Mouse (Mus musculus) stomach, embryonic 16.5 days (tissue): ENCODE measurements around the gene Cxcr4. TPM values are rescaled to one million over a fixed set of nuclear protein-coding genes. Genes with fewer than 3 reads are reported as not detected.
A peak's percentile ranks its signal among the peaks of the same experiment; 100 is the strongest.

Experiments
- ATAC-seq: fragments of 200-750 bp; cut with Nextera tagmentation; 2 replicates; pipeline ENCODE4 v1.8.0; 2017; ENCODE audit warnings: moderate number of reproducible peaks, moderate TSS enrichment; ENCODE audit not compliant: insufficient read depth, low FRiP score
- H3K27ac ChIP-seq: fragments of 300-500 bp; sonication (generic); 2 replicates; pipeline ENCODE4 v1.5.1; 2014; ENCODE audit warnings: low read length
- H3K27me3 ChIP-seq: fragments of 300-500 bp; sonication (generic); 2 replicates; pipeline ENCODE4 v1.6.1; 2014; ENCODE audit warnings: low read length, control low read depth, mixed read lengths; ENCODE audit not compliant: control insufficient read depth, insufficient read depth
- H3K36me3 ChIP-seq: fragments of 300-500 bp; sonication (generic); 2 replicates; pipeline ENCODE4 v1.6.1; 2014; ENCODE audit warnings: low read length; ENCODE audit not compliant: control insufficient read depth, insufficient read depth
- H3K4me1 ChIP-seq: fragments of 300-500 bp; sonication (generic); 2 replicates; pipeline ENCODE4 v1.6.1; 2014; ENCODE audit warnings: low read length, control low read depth, mixed read lengths; ENCODE audit not compliant: control insufficient read depth, insufficient read depth
- H3K4me2 ChIP-seq: fragments of 300-500 bp; sonication (generic); 2 replicates; pipeline ENCODE4 v1.6.1; 2014; ENCODE audit warnings: low read depth, low read length, mixed read lengths
- H3K4me3 ChIP-seq: fragments of 300-500 bp; sonication (generic); replicated peaks from 2 replicates; pipeline ENCODE4 v1.5.1; 2014; ENCODE audit warnings: mild to moderate bottlenecking, low read length
- H3K9ac ChIP-seq: fragments of 300-500 bp; sonication (generic); 2 replicates; pipeline ENCODE4 v1.6.1; 2014; ENCODE audit warnings: low read length
- H3K9me3 ChIP-seq: fragments of 300-500 bp; sonication (generic); replicated peaks from 2 replicates; pipeline ENCODE4 v1.6.1; 2016; ENCODE audit warnings: low read length, control low read depth; ENCODE audit not compliant: control insufficient read depth
- WGBS: fragments of 180-500 bp; shearing (Covaris S2); extraction: QIAGEN DNeasy Blood & Tissue Kit; methylation state at CpG from one replicate; pipeline ENCODE4 v1.1.7; 2014; 5-methylcytosine and 5-hydroxymethylcytosine counted together
- polyA plus RNA-seq: library from polyadenylated mRNA; unstranded; fragments of >200 nt; fragmentation: Nextera tagmentation; extraction: Ambion mirVana; gene quantifications from 2 replicates; pipeline ENCODE4 v1.2.1, GENCODE M21; 2015

Gene Cxcr4
- polyA plus RNA-seq, 1 experiment from 2014 or later = 7.6 TPM

DNA sequence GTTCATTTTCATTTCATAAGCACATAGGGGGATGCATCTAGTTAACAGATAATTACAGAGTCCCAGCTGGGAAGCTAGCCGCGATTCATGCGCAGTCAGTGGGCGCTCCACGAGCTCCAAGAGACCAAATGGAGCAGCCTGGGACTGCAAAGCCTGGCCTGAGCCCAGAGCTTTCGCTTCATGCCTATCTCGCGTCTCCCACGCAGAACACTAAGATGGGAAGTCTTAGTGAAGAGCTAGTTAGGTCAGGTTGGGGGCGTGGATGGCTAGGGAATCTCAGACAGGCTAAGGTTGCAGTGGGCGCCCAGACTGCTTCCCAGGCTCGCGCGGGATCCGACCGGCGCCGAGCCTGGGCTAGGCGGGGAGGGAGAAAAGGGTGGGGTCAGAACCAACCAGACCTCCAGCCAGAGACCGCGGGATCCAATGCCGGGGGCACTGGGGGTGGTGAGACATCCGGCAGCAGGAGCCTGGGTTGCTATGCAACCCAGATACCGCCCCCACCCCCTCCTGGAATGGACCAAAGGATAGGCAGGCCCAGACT is 938 bp upstream of the Cxcr4 start:
- ATAC-seq = peak; percentile 62
- Histone ChIP-seq H3K9ac (peak overlapping the region; percentile 69), H3K27me3 (no peaks in the 10 kb centered on the region), H3K4me3 (peak overlapping the region; percentile 68), H3K4me1 (peaks cover 36% of the 10 kb centered on the region), H3K27ac (peak overlapping the region; percentile 76), H3K36me3 (peaks cover 8% of the 10 kb centered on the region; the same call in 1 of the 2 replicates), H3K4me2 (peak overlapping the region; percentile 94), H3K9me3 (no peaks in the 10 kb centered on the region)
- WGBS = 1% methylated on average over 24 of the region's 24 CpGs

DNA sequence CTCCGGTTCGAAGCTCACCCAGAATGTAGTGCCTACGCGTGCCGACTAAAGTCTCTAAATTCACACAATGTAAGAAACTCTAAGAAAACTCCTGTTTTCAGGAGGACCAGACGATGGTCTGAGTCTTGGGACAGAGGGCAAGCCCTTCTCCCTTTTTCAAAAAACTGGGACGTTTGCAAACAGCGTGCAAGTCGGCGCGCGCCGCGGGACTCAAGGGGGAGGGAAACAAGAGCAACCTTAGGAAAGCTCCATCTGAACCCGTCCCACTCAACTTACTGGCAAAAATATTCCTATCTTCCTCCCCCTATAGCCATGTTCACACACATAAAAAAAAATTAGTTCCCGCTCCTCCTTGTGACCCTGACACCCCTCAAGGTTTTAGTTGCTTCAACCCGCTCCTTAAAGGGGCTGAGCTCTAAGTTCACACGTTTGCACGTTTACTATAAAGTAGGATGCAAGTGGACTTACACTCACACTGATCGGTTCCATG is 327 bp downstream of the Cxcr4 start:
- ATAC-seq = 0 out of 2 replicates have a peak, but pooled peaks have one; percentile 4
- Histone ChIP-seq H3K27me3 (no peaks in the 10 kb centered on the region), H3K9me3 (no peaks in the 10 kb centered on the region), H3K9ac (peak overlapping the region; percentile 75), H3K4me2 (peak overlapping the region; percentile 94), H3K4me1 (peaks cover 36% of the 10 kb centered on the region), H3K27ac (peak overlapping the region; percentile 62), H3K4me3 (peak overlapping the region; percentile 68), H3K36me3 (peaks cover 8% of the 10 kb centered on the region; the same call in 1 of the 2 replicates)
- 0% methylated on average over 20 of the region's 20 CpGs for WGBS

DNA sequence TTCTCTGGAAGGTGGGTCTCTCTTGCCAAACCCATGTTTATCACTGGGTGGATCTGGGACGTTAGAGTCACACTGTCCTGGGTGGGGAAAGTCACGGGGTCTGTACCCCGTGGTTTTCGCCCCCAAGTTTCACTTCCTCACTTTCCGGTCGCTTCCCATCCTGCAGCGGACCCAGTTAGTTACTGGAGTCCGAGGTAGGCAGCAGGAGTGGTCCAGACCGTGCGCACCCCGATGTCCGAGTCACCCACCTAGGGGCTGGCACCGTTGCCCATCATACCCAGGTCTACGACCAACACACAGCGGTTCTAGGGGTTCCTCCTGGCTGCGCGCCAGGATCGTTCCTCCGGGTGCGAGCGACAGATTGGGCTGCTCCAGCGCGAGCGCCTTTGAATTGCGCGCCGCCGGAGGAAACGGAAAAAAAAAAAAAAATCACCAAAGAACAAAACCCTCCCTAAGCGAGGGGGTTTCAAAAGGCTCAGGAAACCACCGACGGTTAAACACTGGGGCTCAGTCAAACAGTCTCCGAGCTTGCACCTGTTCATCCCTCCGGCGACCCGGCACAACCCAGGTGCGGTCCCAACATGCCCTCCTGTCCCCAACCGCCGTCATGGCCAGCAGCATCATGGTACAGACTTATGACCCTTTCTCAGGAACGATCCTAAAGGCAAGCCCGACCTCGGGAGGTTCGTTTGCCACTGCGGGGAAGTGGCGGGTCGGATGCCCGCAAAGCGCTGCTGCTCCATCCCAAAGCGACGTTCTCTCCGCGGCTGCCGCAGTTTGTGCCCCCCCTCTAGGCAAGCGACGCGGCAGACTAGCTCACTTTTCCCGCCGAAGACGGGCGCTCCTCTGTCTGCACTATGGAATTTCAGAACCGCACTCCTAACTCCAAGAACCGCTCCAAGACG is 1.0 kb downstream of the Cxcr4 start:
- peak overlapping the region; percentile 75 for H3K9ac ChIP-seq
- peak overlapping the region; percentile 62 for H3K27ac ChIP-seq
- H3K4me3 ChIP-seq = peak overlapping the region; percentile 68
- no peaks in the 10 kb centered on the region for H3K27me3 ChIP-seq
- H3K9me3 ChIP-seq = no peaks in the 10 kb centered on the region
- H3K36me3 ChIP-seq = peaks cover 8% of the 10 kb centered on the region; the same call in 1 of the 2 replicates
- ATAC-seq = no peak
- H3K4me1 ChIP-seq = peaks cover 37% of the 10 kb centered on the region
- WGBS = under 1% methylated on average over 63 of the region's 63 CpGs
- peak overlapping the region; percentile 94 for H3K4me2 ChIP-seq

DNA sequence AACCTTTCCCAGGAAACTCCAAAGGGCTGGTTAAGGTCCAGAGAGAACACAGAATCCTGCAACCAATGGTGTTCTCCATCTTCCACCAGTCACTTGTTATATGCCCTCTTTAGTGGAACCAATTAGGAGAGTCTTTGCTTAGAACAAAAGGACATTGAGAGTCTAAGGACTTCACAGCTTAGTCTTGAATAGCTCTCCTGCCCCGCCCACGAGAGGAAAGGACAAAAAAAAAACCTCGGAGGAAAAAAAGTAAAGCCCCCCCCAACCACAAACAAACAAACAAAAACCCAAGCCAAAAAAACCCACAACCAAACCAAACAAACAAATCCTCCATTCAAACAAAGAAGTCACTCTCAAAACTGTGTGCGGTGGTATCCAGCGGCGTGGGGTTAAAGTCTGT is 2.1 kb downstream of the Cxcr4 start:
- Histone ChIP-seq H3K9me3 (no peaks in the 10 kb centered on the region), H3K36me3 (peaks cover 8% of the 10 kb centered on the region; the same call in 1 of the 2 replicates), H3K4me1 (peaks cover 33% of the 10 kb centered on the region), H3K9ac (no peak overlapping the region), H3K27me3 (no peaks in the 10 kb centered on the region), H3K4me3 (peak overlapping the region; percentile 68), H3K4me2 (peak overlapping the region; percentile 94), H3K27ac (no peak overlapping the region)
- ATAC-seq = no peak
- WGBS = 15% methylated on average over 6 of the region's 6 CpGs

DNA sequence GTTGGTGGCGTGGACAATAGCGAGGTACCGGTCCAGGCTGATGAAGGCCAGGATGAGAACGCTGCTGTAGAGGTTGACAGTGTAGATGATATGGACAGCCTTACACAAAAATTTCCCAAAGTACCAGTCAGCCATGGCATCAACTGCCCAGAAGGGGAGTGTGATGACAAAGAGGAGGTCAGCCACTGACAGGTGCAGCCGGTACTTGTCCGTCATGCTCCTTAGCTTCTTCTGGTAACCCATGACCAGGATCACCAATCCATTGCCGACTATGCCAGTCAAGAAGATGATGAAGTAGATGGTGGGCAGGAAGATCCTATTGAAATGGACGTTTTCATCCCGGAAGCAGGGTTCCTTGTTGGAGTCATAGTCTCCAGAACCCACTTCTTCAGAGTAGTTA is 2.6 kb downstream of the Cxcr4 start:
- peak overlapping the region; percentile 68 for H3K4me3 ChIP-seq
- peaks cover 28% of the 10 kb centered on the region for H3K4me1 ChIP-seq
- H3K9me3 ChIP-seq = no peaks in the 10 kb centered on the region
- H3K36me3 ChIP-seq = peaks cover 8% of the 10 kb centered on the region; the same call in 1 of the 2 replicates
- no peak overlapping the region for H3K9ac ChIP-seq
- H3K27ac ChIP-seq = no peak overlapping the region
- WGBS = 81% methylated on average over 9 of the region's 9 CpGs
- ATAC-seq = no peak
- H3K27me3 ChIP-seq = no peaks in the 10 kb centered on the region
- peak overlapping the region; percentile 94; the same call in 1 of the 2 replicates for H3K4me2 ChIP-seq

DNA sequence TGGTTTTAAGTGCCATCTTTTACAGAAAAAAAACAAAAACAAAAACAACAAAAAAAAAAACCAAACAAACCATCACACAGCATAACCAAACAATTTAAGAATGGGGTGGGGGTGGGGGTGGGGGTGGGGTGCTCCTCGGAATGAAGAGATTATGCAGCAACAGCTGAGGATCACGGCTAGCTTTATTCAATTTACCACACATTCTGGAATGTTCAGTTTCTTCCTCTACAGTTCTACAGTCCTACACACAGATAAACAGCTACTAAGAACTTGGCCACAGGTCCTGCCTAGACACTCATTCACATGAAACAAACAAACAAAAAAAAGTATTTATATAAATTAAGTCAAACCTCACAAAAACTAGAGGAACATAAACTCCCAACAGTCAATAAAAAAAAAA is 3.8 kb downstream of the Cxcr4 start:
- Histone ChIP-seq H3K9ac (no peak overlapping the region), H3K4me3 (no peak overlapping the region), H3K36me3 (peaks cover 8% of the 10 kb centered on the region; the same call in 1 of the 2 replicates), H3K9me3 (no peaks in the 10 kb centered on the region), H3K27ac (no peak overlapping the region), H3K4me1 (peaks cover 24% of the 10 kb centered on the region), H3K4me2 (no peak overlapping the region), H3K27me3 (no peaks in the 10 kb centered on the region)
- no peak for ATAC-seq
- WGBS = 44% methylated on average over 2 of the region's 2 CpGs

DNA sequence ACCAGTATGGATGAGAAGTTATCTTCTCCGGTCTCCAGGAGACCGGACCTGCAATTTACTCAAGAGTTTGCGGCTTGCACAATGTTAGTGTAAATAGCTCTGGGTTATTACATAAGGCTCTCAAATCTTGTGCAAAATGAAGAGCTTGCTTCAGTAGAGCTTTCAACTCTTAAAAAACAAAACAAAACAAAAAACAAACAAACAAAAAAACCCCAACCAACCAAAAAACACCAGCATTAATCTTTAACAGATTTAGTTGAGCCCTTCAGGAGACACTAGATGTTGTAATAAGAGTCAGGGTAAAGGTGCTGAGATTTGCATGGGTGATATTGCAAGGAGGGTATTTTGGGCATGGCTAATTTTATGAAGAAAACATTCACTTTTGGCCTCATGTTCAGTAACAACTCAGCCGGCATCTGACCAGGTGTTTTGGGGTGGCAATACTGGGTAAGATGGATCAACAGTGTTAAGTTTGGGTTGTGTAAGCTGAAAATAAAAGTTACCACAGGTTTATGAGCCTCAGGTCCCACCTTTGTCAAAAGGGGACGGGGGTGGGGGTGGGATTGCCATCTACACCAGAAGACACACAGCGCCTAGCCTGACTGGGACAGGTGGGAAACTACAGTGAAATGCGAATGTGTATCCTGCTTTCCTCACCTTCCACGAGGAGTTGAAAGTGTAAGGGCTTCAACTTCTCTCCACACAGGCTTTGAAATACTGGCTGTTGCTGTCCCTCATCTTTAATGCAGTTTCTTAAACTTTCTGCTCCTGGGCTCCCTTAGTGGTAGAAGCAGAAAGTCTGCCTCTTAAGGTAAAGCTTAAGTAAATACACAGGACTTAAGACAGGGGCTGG is 4.9 kb downstream of the Cxcr4 start:
- no peaks in the 10 kb centered on the region for H3K9me3 ChIP-seq
- H3K36me3 ChIP-seq = peaks cover 8% of the 10 kb centered on the region; the same call in 1 of the 2 replicates
- 63% methylated on average over 8 of the region's 8 CpGs for WGBS
- no peaks in the 10 kb centered on the region for H3K27me3 ChIP-seq
- H3K27ac ChIP-seq = no peak overlapping the region
- ATAC-seq = no peak
- no peak overlapping the region for H3K9ac ChIP-seq
- no peak overlapping the region for H3K4me3 ChIP-seq
- H3K4me1 ChIP-seq = peaks cover 15% of the 10 kb centered on the region; the same call in 1 of the 2 replicates
- no peak overlapping the region for H3K4me2 ChIP-seq

DNA sequence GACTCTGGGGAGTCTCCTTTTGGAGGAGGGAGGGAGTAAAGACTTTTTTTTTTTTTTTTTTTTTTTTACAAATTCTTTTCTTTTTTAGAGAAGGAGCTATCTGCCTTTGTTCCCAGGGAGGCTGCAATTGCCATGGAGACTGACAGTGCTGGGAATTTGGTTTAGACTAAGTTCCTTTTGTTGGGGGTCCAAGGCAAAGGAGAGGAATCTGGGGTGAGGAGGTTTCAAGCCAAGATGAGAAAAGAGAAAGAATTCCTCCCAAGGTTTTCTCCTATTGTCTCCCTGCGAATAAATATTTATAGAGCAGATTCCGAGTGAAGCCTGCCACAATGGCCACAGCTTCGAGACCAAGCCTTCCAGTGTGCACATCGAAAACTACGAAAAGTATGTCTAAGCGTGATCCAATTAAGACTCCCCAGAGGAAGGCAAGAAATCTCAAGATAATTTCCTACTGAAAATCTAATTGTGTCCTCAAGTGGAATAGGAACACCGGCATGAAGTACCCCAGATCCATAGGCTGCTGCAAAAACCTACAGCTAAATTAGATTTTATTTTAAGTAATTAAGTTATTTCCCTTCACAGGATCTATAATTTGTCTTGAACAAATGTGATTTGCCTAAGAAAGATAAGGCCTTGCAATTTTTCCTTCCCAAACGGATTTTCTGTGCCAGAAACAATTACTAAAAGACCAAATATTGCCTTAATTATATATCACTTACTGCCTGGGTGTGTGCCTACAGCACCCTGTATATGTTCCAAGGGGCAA is 5.7 kb downstream of the Cxcr4 start:
- H3K36me3 ChIP-seq = peaks cover 8% of the 10 kb centered on the region; the same call in 1 of the 2 replicates
- H3K4me2 ChIP-seq = no peak overlapping the region
- H3K27me3 ChIP-seq = no peaks in the 10 kb centered on the region
- no peak overlapping the region for H3K27ac ChIP-seq
- H3K9me3 ChIP-seq = no peaks in the 10 kb centered on the region
- no peak overlapping the region for H3K4me3 ChIP-seq
- no peak for ATAC-seq
- no peak overlapping the region for H3K9ac ChIP-seq
- peaks cover 12% of the 10 kb centered on the region; the same call in 1 of the 2 replicates for H3K4me1 ChIP-seq
- WGBS = 52% methylated on average over 8 of the region's 8 CpGs
